Mouse (Mus musculus) frontal cortex, postnatal 10 days (tissue): ENCODE data around the gene Teddm3.
"Not testable (repeated sequence)": the region's sequence is repeated elsewhere in the genome, so short reads cannot be mapped to it uniquely, and the experiment has no call there.

Experiments
- DNase-seq, 2 experiments: peaks; one replicate each; pipeline ENCODE4 v3.0.0; 2022; ENCODE audit warnings: low spot score in 2 of 2, mixed read lengths in 1 of 2

Teddm3 gene

GRCm38 (mm10) chr16:21153900-21154299 is at the start of gene Teddm3:
TSS of gene Teddm3 (minus strand) at chr16:21154000.
- DNase-seq, result not testable (repeated sequence)

- no peak for DNase-seq
Observed at GRCm38 (mm10) chr16:21202731-21203130, 48.9 kb upstream of the Teddm3 start.

GRCm38 (mm10) chr16:21199426-21199825 is 45.6 kb upstream of the Teddm3 start:
- no peak for DNase-seq

GRCm38 (mm10) chr16:21198529-21198928 is 44.7 kb upstream of the Teddm3 start:
- no peak for DNase-seq

- no peak for DNase-seq
Observed at GRCm38 (mm10) chr16:21198006-21198405, 44.2 kb upstream of the Teddm3 start.

- no peak for DNase-seq
Observed at GRCm38 (mm10) chr16:21197542-21197941, 43.7 kb upstream of the Teddm3 start.

GRCm38 (mm10) chr16:21196576-21196975 is 42.8 kb upstream of the Teddm3 start:
- DNase-seq, result no peak

- no peak for DNase-seq
Observed at GRCm38 (mm10) chr16:21195260-21195866, 41.6 kb upstream of the Teddm3 start.

GRCm38 (mm10) chr16:21194182-21194581 is 40.4 kb upstream of the Teddm3 start:
- DNase-seq, result no peak

- DNase-seq, result peak in 1 of 2 experiments; percentile 29
Observed at GRCm38 (mm10) chr16:21192509-21193354, 38.9 kb upstream of the Teddm3 start.

- DNase-seq, result no peak
Observed at GRCm38 (mm10) chr16:21191569-21191968, 37.8 kb upstream of the Teddm3 start.

- DNase-seq, result no peak
Observed at GRCm38 (mm10) chr16:21188345-21188744, 34.5 kb upstream of the Teddm3 start.

GRCm38 (mm10) chr16:21187568-21187967 is 33.8 kb upstream of the Teddm3 start:
- DNase-seq, result no peak

GRCm38 (mm10) chr16:21184697-21185096 is 30.9 kb upstream of the Teddm3 start:
- DNase-seq, result no peak

- no peak for DNase-seq
Observed at GRCm38 (mm10) chr16:21182108-21182507, 28.3 kb upstream of the Teddm3 start.

- no peak for DNase-seq
Observed at GRCm38 (mm10) chr16:21175236-21175635, 21.4 kb upstream of the Teddm3 start.

- no peak for DNase-seq
Observed at GRCm38 (mm10) chr16:21168730-21169129, 14.9 kb upstream of the Teddm3 start.

GRCm38 (mm10) chr16:21165343-21166220 is 11.8 kb upstream of the Teddm3 start:
- DNase-seq, result not testable (repeated sequence)

- not testable (repeated sequence) for DNase-seq
Observed at GRCm38 (mm10) chr16:21163423-21163822, 9.6 kb upstream of the Teddm3 start.

GRCm38 (mm10) chr16:21159226-21159625 is 5.4 kb upstream of the Teddm3 start:
- not testable (repeated sequence) for DNase-seq

- DNase-seq, result not testable (repeated sequence)
Observed at GRCm38 (mm10) chr16:21156261-21156660, 2.5 kb upstream of the Teddm3 start.
